Mouse (Mus musculus) heart, postnatal 0 days (tissue): Measurements from ENCODE around the gene Usp50. TPM values are rescaled to one million over a fixed set of nuclear protein-coding genes. Genes with fewer than 3 reads are reported as not detected.
A peak's percentile ranks its signal among the peaks of the same experiment; 100 is the strongest.

Experiments
- ATAC-seq: fragments of 200-750 bp; cut with Nextera tagmentation; 2 replicates; pipeline ENCODE4 v1.8.0; 2017; ENCODE audit warnings: low read depth, moderate number of reproducible peaks, moderate library complexity; ENCODE audit not compliant: insufficient read depth
- DNase-seq: peaks from one replicate; pipeline ENCODE4 v3.0.0-alpha.2; 2016; ENCODE audit warnings: low spot score
- H3K27ac ChIP-seq: fragments of 300-500 bp; sonication (generic); 2 replicates; pipeline ENCODE4 v1.5.1; 2014; ENCODE audit warnings: low read depth, mild to moderate bottlenecking
- H3K27me3 ChIP-seq: fragments of 300-500 bp; sonication (generic); 2 replicates; pipeline ENCODE4 v1.6.1; 2014; ENCODE audit warnings: low read length, mixed read lengths; ENCODE audit not compliant: control insufficient read depth, insufficient read depth
- H3K36me3 ChIP-seq: fragments of 300-500 bp; sonication (generic); replicated peaks from 2 replicates; pipeline ENCODE4 v1.6.1; 2014; ENCODE audit warnings: low read length, mixed read lengths; ENCODE audit not compliant: control insufficient read depth, insufficient read depth
- H3K4me1 ChIP-seq: fragments of 300-500 bp; sonication (generic); 2 replicates; pipeline ENCODE4 v1.6.1; 2014; ENCODE audit warnings: antibody characterized with exemption; ENCODE audit not compliant: control insufficient read depth, insufficient read depth
- H3K4me2 ChIP-seq: fragments of 300-500 bp; sonication (generic); 2 replicates; pipeline ENCODE4 v1.6.1; 2014; ENCODE audit warnings: low read depth, mild to moderate bottlenecking, low read length, moderate library complexity
- H3K4me3 ChIP-seq: fragments of 300-500 bp; sonication (generic); 2 replicates; pipeline ENCODE4 v1.5.1; 2014; ENCODE audit warnings: low read depth, low read length
- H3K9ac ChIP-seq: fragments of 300-500 bp; sonication (generic); replicated peaks from 2 replicates; pipeline ENCODE4 v1.6.1; 2014; ENCODE audit warnings: low read depth, low read length, mixed read lengths
- H3K9me3 ChIP-seq: fragments of 300-500 bp; sonication (generic); replicated peaks from 2 replicates; pipeline ENCODE4 v1.6.1; 2016; ENCODE audit warnings: low read length; ENCODE audit not compliant: control insufficient read depth
- CTCF ChIP-seq: IDR thresholded peaks from 2 replicates; pipeline ENCODE4 v1.5.1; 2016; ENCODE audit warnings: antibody characterized with exemption, control low read depth, low read depth
- EP300 ChIP-seq: IDR thresholded peaks from 2 replicates; pipeline ENCODE4 v1.6.1; 2016; ENCODE audit warnings: antibody characterized with exemption, low read depth
- WGBS: fragments of 180-500 bp; shearing (Covaris S2); extraction: QIAGEN DNeasy Blood & Tissue Kit; methylation state at CpG from one replicate; pipeline ENCODE4 v1.1.7; 2014; 5-methylcytosine and 5-hydroxymethylcytosine counted together
- polyA plus RNA-seq: library from polyadenylated mRNA; unstranded; fragments of >200 nt; fragmentation: Nextera tagmentation; extraction: Ambion mirVana; gene quantifications from 2 replicates; pipeline ENCODE4 v1.2.1, GENCODE M21; 2015
- total RNA-seq: library from RNA; depleted of rRNA; stranded (reverse); fragments of >200 nt; gene quantifications from 2 replicates; pipeline ENCODE4 v1.2.3, GENCODE M21; 2014; ENCODE audit warnings: low replicate concordance

Usp50 gene
- total and polyA plus RNA-seq, 2 experiments from 2014 or later = 0.15 to 2.2 TPM

DNA sequence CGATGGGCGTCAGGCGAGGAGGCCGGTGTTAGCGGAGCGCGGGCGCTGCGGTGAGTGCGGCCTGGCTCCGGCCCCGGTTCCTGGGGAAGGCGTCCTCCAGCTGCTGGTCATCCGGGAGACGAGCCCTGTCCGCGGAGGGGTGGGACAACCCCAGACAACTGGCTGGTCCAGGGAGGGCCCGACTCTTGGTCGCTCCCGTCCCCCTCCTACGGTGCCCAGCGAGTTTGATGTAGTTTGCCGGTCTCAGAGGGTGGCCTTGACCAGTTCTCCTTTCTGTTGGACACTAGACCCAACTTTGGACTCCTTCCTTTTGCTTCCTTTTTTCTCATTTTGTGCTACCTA, 75.9 kb downstream of the Usp50 start:
- TF ChIP-seq EP300 (no peak), CTCF (no peak)
- WGBS = 0% methylated on average over 23 of the region's 23 CpGs
- 0 out of 2 replicates have a peak, but pooled peaks cover 10% of the 10 kb centered on the region for H3K27me3 ChIP-seq

DNA sequence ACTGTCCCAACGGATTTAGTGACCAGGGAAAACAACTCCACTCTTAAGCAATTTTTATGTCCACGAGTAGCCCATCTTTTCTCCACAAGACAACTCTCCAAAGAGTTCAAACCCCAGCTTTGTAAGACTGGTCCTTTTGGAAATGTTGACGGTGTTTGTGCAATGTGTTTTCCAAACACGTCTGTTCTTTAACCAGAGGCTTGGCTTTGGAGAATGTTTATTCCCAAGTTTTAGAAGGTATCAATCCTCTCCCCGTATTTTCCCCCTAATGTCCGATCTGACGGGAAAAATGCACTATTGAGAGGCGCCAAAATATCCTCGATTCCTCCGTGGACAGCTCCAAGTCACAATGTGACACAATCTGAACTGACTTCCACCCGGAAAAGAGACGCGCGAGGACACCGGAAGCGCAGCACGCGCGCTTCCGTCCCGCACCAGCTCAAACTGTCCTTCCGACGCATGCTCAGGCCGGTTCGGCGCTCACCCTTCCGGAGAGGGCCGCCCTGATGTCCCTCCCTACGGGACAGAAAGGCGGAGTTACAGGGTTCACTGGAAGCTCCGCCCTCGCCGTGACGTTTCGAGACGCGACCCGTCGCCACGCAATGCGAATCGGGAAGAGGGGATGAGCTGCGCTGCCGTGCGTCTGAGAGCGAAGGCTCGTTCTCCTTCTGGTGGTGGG, 76.4 kb downstream of the Usp50 start, which contains the start of gene Usp8:
TSS of gene Usp8 (plus strand) at position 570 of the 679 bp plus-strand sequence.
- ATAC-seq (peak; percentile 100), DNase-seq (peak; percentile 97)
- 0 out of 2 replicates have a peak, but pooled peaks cover 10% of the 10 kb centered on the region for H3K27me3 ChIP-seq
- H3K4me1 ChIP-seq = peaks cover 12% of the 10 kb centered on the region
- H3K4me2 ChIP-seq = peak within 1 kb of the TSS; percentile 89
- TF ChIP-seq CTCF = no peak
- peak; percentile 70 for TF ChIP-seq EP300
- 2% methylated on average over 47 of the region's 47 CpGs for WGBS
- peak within 1 kb of the TSS; percentile 82 for H3K27ac ChIP-seq
- H3K9me3 ChIP-seq = no peaks in the 10 kb centered on the region
- no peaks in the 10 kb centered on the region for H3K36me3 ChIP-seq
- peak within 1 kb of the TSS; percentile 86 for H3K4me3 ChIP-seq
- peak within 1 kb of the TSS; percentile 85 for H3K9ac ChIP-seq

More for the DNA sequence above, 75.9 kb downstream of the Usp50 start:
- H3K4me3 ChIP-seq = peak overlapping the region; percentile 86
- peak overlapping the region; percentile 85 for H3K9ac ChIP-seq
- H3K27ac ChIP-seq = peak overlapping the region; percentile 82
- peak overlapping the region; percentile 89 for H3K4me2 ChIP-seq
- H3K36me3 ChIP-seq = no peaks in the 10 kb centered on the region
- H3K9me3 ChIP-seq = no peaks in the 10 kb centered on the region
- peak; percentile 73 for ATAC-seq
- DNase-seq = no peak
- peaks cover 12% of the 10 kb centered on the region for H3K4me1 ChIP-seq

DNA sequence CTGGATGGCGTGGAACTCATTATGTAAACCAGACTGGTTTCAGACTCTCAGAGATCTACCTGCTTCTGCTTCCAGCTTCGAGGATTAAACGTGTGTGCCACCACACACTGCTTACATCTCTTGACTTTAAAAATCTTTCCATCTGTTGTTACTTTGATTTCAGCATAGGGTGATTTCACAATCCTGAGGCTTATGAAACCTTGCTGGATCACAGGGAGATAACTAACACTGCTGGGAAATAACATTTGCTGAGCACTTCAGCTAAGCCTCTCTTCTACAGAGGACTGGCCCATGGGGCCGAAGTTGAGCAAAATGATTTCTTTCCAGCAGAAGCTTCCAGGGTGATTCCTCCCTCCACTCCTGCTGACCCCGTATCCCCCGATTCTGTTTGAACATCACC, 88.0 kb downstream of the Usp50 start:
- Histone ChIP-seq H3K27me3 (no peaks in the 10 kb centered on the region), H3K4me2 (no peak overlapping the region), H3K27ac (no peak overlapping the region), H3K9ac (no peak overlapping the region), H3K9me3 (no peaks in the 10 kb centered on the region), H3K4me3 (no peak overlapping the region), H3K36me3 (no peaks in the 10 kb centered on the region), H3K4me1 (no peaks in the 10 kb centered on the region)
- DNase-seq (no peak), ATAC-seq (no peak)
- WGBS = 79% methylated on average over 6 of the region's 6 CpGs
- TF ChIP-seq EP300 = no peak
- TF ChIP-seq CTCF = no peak

DNA sequence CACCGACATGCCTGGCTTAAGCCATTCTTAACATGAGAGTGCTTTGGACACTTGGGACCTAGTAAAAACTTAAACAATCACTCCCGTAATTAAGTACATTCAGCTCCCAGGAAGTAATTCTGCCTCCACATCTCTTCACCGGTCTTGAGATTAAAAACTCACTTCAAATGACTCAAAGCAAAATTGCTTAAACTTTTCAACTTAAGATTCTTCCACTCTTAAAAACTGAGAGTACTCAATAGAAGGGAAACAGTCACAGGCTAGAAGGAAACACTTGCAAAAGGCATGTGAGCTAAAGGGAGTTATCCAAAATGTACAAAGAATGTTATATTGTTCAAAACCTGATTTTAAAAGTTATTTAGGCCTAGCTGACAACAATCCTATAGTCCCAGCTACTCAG, 92.0 kb downstream of the Usp50 start:
- Histone ChIP-seq H3K4me3 (no peak overlapping the region), H3K27me3 (no peaks in the 10 kb centered on the region), H3K4me2 (no peak overlapping the region), H3K9ac (no peak overlapping the region), H3K4me1 (no peaks in the 10 kb centered on the region), H3K27ac (no peak overlapping the region), H3K9me3 (no peaks in the 10 kb centered on the region), H3K36me3 (no peaks in the 10 kb centered on the region)
- TF ChIP-seq EP300 = no peak
- TF ChIP-seq CTCF = no peak
- DNase-seq (no peak), ATAC-seq (no peak)
- WGBS = 77% methylated on average over 3 of the region's 3 CpGs

DNA sequence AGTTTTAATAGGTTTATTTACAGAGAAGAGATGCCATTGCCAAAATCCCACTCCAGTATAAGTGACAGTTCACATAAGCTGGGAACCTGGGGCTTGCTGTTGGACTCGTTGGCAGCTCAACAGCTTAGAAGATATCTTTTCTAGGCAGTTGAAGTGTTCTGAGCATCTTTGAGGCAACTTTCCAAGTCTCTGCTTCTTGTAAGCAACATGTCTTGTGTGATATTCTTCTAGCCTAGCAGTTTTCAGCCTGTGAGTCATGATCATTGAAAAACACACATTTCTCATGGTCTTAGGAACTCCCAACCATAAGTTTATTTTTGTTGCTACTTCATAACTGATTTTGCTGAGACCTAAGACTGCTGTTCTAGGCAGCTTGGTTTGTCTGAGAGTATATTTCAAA, 100.3 kb downstream of the Usp50 start:
- H3K27ac ChIP-seq = peak overlapping the region; percentile 71
- H3K4me3 ChIP-seq = no peak overlapping the region
- H3K4me1 ChIP-seq = peaks cover 19% of the 10 kb centered on the region
- no peak for TF ChIP-seq EP300
- no peak for TF ChIP-seq CTCF
- no peak for ATAC-seq
- H3K4me2 ChIP-seq = no peak overlapping the region
- H3K27me3 ChIP-seq = no peaks in the 10 kb centered on the region
- no peak for DNase-seq
- H3K9me3 ChIP-seq = no peaks in the 10 kb centered on the region
- no peaks in the 10 kb centered on the region; the same call in 1 of the 2 replicates for H3K36me3 ChIP-seq
- WGBS = 50% methylated on average over 1 of the region's 1 CpGs
- no peak overlapping the region for H3K9ac ChIP-seq

DNA sequence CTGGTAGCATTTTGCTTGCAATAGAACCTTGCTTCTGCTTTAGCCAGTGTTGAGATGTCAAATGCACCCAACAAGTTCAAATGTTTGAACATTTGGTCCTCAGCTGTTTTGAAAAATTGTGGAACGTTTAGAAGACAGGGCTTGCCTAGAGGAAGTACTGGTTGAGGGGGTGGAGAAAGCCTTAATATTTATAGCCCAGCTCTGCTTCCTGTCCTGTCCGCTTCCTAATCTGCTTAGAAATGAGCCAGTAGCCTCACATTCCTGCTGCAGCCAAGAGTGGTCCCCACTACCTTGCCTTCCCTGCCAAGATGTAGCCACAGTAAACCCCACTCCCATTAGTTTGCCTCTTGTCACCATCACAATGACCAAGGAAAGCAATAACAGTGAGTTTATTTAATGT, 100.9 kb downstream of the Usp50 start:
- no peak for TF ChIP-seq EP300
- TF ChIP-seq CTCF = no peak
- no peaks in the 10 kb centered on the region; the same call in 1 of the 2 replicates for H3K36me3 ChIP-seq
- H3K27me3 ChIP-seq = no peaks in the 10 kb centered on the region
- whole genome bisulfite sequencing = 19% methylated on average over 2 of the region's 2 CpGs
- DNase-seq (peak; percentile 39), ATAC-seq (no peak)
- peak overlapping the region; percentile 71 for H3K27ac ChIP-seq
- H3K4me1 ChIP-seq = peaks cover 19% of the 10 kb centered on the region
- H3K4me2 ChIP-seq = no peak overlapping the region
- no peaks in the 10 kb centered on the region for H3K9me3 ChIP-seq
- H3K4me3 ChIP-seq = no peak overlapping the region
- no peak overlapping the region for H3K9ac ChIP-seq
